Mouse (Mus musculus) frontal cortex, postnatal 10 days (tissue): ENCODE measurements around the gene Sult4a1.
"Not testable (repeated sequence)": the region's sequence is repeated elsewhere in the genome, so short reads cannot be mapped to it uniquely, and the experiment has no call there.

Experiments
- DNase-seq, 2 experiments: peaks; one replicate each; pipeline ENCODE4 v3.0.0; 2022; ENCODE audit warnings: low spot score in 2 of 2, mixed read lengths in 1 of 2

The Sult4a1 gene

DNA sequence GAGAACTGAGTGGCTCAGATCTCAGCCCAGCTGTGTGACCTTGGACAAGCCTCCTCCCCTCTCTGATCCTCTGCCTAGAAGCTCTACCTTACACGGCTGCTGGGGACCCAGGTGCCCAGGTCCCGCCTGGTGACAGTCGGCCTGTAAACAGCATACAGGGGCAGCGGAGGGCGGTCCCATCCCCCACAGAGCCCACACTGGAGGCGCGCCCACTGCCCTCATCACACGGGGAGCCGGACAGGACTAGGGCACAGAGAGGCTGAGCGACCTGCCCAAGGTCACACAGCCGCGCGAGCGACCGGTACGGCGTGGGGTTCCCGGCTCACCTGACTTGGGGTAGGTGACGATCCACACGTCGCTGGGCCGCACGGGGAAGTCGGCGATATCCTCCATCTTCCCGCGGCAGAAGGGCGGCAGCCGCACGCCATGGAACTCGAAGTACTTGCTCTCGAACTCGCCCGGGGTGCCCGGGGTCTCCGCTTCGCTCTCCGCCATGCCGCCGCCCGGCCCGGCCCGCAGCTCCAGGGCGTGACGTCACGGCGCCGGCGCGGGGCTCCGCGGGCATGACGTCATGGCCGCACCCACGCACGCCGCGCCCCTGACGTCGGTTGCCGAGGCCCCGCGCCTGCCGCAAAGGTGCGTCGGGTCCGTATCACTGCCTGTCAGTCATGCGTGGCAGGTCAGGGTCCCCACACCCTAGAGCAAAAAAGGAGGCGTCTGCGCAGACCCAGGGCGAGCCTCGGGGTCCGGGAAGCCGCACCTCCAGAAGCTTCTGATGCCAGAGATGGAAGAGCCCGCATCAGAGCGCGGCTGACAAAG is at the start of gene Sult4a1:
Gene Sult4a1 (minus strand): TSS at position 650 of the 819 bp plus-strand sequence.
- peak; percentile 40 to 61 for DNase-seq

DNA sequence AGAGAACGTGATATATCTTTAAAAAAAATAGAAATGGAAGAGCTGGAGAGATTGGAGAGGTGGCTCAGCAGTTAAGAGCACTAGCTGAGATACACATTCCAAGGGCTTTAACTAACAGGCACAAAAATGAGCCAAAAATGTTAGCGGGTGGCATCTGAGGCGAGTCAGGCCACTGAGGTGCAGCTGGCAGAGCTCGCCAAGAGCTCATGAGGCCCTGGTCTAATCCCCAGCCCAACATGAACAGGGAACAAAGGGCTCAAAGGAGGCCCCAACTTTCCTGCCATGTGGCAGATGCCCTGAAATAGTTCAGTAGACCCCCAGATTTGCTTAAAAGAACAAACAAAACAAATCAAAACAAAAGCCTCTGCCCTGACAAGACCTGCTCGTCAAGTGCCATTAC is 35.4 kb upstream of the Sult4a1 start:
- no peak for DNase-seq

DNA sequence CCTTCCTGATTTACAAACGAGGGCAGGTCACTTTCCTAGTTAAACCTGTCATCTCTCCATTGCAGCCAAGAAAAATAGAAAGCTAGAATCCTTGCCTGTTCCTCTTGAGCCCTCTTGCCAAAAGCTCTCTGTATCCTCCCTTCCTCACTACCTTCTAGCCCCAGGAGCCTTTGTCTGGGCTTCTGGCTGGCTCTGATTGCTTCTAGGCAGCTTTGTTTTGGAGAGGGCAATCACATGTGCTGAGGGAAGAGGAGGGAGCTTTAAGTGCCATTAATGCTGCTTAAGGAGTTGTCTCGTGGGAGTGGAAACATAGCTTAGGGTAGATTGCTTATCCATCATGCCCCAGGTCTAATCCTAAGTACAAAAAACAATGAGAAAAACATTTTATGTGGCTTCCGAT is 34.6 kb upstream of the Sult4a1 start:
- no peak for DNase-seq

DNA sequence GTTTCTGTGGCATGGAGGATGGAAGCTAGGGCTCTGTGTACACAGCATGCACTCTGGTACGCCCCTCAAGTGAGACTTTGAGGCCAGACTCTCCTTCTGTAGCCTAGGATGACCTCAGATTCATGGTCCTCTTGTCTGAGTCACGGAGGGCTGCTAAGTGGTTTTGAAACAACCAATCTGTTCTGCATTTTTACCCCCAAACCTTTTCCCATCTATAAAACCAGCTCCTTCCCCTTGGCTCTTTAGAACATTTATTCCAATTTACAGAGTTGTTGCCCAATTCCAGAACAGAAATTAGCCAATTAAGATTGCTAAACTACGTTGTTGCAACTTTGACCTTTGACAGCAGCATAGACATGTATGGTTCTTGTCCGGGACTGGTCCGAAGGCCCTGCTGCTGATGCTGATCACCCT is 34.0 kb upstream of the Sult4a1 start:
- no peak for DNase-seq

DNA sequence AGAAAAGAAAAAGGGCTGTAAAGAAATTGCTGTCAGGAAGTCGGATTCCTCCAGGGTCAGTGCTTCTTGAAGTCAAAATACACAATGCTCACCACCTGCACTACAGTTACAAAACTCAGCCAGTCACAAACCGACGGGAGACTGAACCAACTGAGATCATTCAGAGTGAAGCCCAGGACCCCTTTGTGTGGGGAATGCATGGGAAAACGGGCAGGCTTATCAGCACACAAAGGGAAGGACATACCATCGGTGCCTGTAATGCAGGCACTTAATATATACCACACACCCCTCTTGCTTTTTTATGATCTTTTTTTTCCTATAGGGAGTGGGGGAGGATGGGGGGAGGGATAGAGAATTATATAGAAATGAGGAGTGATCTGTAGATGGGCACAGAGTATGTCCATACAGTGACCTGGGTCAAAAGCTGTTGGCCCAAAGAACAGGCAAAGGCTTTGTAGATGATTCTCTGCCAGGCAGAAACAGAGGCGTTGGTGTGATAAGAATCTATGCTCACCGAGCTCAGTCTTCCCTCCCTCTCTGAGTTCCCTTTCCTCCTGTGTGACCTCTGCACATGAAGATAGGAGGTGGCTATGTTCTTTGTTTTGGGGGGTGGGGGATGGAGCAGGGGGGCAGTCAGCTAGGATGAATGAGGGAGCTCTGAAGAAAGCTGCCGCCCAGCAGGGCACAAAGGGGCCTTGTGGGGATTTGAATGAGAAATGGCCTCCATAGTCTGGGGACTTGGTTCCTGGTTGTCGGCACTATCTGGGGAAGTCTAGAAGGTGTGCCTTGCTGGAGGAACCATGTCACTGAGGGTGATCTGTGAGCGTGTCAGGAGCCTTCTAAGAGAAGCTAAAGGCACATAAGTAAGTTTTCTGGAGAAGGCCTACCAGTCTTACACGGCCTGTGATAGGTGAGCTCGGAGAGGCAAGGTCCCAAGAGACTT is 31.2 kb upstream of the Sult4a1 start:
- DNase-seq: no peak

DNA sequence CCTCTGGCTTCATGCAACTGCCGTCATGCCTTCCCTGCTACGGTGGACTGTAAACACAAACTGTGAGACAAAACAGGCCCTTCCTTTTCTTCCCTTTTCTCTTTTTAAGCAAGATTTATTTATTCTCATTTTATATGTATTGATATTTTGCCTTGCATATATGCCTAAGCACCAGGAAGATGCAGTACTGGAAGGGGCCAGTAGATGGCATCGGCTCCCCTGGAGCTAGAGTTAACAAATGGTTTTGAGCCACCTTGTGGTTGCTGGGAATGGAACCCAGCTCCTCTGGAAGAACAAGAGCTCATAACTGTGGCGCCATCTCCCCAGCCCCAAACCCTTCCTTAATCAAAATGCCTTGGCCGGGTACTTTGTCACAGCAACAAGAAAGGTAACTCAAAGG is 29.9 kb upstream of the Sult4a1 start:
- DNase-seq: no peak

DNA sequence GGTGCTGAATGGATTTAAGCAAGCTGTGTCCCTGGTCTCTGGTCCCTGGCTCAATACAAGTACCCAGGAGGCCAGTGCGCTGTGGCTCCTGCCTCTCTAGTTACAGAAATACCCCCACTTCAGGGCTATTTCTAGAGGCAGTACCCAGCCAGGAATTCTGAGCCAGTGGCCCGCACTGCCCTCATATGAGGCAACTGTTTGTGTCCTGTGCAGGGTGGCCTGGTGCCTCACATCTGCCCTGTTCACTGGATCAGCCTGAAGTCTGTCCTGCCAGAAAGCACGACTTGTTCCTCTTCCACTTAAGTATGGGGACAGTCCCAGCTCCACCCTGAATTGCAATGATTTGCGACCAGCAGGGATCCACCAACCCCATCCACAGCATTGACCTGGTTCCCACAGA is 27.9 kb upstream of the Sult4a1 start:
- no peak for DNase-seq

DNA sequence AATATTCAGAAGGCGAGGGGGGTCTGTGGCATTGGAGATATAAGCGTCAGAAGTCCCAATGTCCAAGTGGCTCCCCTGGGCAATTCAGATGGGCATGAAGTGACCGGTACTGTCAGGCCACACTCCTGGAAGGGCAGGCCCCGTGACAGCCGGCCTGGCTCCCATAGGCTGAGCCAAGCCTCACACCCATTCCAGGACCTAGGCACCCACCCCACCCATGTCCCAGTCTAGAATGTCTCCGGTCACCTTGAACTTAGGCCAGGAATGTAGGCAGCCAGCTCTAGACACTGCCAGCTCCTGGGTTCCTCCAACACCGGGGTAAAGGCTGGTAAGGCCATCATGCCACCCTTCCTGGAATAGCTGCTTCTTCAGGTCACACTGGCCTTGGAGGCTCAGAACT is 26.4 kb upstream of the Sult4a1 start:
- no peak for DNase-seq

DNA sequence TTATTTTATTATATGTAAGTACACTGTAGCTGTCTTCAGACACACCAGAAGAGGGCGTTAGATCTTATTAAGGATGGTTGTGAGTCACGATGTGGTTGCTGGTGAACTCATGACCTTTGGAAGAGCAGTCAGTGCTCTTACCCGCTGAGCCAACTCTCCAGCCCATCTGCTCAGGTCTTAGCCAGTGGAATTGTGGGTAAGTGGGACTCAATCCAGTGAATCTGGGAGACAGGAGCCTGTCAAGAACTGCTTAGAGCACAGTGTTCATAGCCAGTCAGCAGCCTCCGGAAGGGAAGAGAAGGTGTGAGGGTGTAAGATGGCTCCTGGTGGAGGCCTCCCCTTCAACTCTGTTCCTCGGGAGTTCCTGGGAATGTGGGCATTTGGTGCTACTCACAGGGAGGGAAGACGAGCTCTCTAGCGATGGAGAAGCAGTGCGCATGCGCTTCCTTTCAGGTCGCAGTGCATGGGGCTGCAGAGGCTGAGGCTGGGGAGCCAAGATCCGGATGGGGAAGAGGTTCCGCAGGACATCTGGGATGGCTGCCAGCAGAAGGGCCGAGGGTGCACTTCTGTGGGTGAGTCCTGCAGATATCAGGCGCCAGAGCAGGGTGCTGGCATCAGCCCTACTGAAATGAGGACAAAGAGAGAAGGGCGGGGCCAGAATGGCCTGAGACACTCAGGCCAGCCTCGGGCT is 25.7 kb upstream of the Sult4a1 start:
- no peak for DNase-seq

DNA sequence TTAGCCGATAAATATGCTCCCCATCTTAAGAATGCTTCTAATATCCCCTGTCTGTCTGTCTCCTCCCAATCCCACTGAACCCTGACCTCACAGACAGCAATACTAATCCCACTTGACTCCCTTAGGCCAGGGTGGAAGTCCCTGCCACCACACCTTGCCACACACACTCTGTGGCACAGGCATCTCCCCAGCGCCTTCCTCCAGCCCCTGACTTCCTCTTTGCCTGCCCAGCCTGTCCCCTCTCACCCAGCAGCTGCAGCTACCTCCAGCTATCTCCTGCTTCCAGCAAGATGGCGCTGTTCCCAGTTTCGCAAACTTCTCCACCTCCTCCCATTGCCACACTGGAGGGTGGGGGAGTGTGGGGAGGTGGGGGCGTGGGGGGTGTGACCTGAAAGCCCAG is 21.3 kb upstream of the Sult4a1 start:
- DNase-seq: no peak

DNA sequence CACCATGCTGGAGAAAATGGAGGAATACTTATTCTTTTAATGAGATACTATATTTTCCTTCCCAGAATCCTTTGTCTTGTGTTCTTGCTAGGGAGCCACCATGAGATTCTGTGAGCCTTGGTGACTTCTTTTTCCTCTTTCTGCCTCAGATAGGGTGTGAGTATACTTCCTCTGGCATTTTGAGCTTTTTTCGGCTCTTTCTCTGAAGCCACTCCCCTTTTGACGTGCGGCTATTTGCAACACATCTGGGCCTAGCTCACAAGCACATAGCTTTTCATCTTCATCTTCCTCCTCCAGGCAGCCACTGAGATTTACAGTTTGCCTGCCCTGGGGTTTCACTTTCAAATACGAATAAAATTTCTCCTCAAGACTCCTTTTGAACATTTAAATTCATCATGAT is 20.9 kb upstream of the Sult4a1 start:
- no peak for DNase-seq

DNA sequence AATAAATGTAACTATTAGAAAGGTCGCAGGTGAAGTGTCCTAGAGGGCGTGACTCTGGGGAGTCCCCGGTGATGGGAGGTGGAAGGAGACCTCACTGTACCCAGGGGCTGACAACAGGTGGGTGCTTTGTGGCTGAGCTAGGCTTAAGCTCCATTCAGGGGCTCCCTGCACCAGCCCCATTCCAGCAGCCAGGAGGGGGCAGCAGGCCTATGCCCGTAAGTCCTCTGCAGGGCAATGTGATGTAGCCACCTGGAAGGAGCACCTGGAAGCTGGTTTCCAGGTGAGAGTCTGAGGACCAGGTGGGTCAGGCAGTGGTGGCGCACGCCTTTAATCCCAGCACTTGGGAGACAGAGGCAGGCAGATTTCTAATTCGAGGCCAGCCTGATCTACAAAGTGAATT is 18.5 kb upstream of the Sult4a1 start:
- no peak for DNase-seq

DNA sequence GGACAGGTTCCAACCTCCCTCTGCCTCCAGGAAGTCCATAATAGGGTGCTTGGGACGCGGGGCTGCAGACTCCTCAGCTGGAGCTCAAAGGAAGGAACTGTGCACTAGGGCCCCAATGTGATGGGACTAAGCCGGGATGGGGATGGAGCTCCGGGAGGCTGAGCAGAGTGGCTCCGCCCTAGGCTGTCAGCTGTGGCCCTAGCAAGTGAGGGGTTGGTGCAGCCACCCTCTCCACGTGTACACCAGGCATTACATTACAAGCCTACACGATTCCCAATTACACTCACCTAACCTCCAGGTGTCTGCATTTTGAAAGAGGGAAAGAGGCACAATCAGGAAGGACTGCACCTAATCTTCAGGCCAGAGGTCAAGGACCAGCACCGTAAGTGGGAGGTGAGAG is 17.5 kb upstream of the Sult4a1 start, which contains the start of gene Pnpla5:
Gene Pnpla5 (minus strand): TSS at position 101 of the 400 bp plus-strand sequence.
- DNase-seq: no peak

DNA sequence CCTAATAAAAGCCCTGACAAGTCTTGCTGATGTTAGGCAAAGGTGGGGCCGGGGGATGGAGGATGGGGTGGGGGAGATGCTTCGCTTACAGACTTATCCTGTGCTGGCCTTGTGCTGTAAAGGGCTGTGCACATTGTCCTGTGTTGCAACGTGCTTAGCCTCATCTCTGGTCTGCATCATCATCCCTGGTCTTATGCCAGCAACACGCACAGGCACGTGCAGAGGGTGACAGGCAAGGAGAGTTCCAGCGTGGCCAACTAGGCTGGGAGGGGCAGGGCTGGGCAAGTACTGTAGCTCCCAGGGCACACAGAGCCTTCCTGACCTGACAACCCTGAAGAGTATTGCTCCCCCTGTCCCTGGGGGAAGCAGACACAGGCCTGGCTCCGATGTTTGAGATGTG is 15.5 kb upstream of the Sult4a1 start:
- no peak for DNase-seq

DNA sequence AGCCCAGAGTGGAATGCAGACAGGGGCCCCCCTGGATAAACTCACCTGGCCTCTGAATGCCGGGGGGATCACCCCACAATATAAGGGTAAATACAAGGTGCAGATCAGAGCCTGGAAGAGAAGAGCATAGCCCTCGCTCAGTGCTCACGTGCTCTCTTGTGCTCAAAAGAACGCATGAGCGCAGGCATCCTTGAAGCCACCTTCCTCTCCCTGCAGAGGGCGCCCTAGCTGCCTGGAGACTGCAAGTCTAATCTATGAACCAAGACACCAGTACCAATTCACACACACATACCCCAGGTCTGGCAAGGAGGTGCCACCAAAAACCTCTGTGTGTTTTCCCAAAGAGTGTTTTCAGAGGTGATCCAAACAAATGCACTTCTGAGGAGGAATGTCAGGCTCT is 15.1 kb upstream of the Sult4a1 start:
- no peak for DNase-seq

DNA sequence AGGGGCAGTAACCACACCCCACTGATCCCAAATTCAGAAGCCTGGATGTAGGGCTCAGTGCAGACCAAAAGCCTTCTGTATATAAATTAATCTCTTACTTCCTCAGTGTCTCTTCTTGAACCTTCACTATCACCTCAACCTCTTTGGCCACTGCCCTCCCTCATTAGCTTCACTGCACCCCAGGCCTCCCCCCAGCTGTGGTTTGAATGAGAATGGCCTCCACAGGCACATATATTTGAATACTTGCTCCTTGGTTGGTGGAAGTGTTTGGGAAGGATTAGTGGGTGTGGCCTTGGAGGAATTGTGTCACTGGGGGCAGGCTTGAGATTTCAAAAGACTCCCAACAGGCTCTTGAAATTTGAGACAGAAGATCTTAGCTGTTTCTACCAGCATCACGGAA is 10.9 kb upstream of the Sult4a1 start:
- DNase-seq: no peak

DNA sequence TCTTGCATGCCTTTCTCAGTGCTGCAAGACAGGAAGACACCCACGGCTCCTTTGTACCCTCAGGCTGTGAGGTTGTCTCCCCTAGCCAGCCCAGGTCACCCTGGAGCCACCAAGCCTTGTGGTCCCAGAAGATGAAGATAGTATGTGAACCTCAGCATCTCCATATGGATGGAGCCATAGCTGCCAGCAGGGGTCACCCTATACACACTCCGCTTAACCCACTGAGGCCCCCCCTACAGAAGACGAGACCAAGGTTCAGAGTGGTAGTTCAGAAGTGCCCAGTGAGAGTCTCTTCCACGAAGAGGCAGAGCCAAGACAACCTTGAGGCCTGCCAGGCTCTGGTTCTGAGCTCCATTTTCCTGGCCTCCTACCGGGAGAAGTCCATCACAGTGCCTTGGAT is 10.2 kb upstream of the Sult4a1 start:
- DNase-seq: no peak

DNA sequence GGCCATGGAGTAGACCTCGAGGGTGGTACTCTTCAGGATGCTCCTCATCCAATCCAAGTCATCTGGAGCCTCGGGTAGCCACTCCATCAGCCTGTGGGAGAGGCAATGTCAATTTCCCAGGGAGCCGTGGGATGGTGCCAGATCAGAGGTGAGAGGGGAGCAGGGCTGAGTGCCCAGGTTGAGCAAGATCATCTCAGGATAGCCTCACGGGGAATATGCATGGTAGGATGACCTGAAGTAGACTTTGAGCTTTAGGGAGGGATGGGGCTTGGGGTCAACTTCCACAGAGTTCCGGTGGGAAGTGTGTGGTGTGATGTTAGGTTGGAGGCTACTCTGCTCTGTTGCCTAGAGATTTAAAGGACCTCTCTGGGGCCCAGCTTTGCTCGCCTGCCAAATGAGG is 8.3 kb upstream of the Sult4a1 start:
- DNase-seq: no peak

DNA sequence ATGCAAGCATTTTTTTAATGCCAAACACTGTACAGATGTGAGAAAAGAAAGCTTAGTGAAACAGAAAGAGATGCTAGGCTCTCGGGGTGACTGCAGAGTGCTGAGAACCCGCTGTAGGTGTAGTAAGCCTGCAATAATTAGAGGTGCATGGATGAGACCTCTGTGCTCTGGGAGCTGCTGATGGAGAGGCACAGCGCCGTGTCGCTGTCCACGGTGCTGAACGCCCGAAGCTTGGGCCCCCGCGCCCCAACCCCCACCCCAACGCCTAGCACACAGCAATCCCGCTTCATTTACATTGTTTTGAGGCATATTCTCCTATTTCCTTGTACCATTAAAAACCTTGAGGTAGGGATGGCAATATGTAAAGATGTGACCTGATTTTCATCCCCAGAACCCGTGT is 3.3 kb upstream of the Sult4a1 start:
- no peak for DNase-seq

DNA sequence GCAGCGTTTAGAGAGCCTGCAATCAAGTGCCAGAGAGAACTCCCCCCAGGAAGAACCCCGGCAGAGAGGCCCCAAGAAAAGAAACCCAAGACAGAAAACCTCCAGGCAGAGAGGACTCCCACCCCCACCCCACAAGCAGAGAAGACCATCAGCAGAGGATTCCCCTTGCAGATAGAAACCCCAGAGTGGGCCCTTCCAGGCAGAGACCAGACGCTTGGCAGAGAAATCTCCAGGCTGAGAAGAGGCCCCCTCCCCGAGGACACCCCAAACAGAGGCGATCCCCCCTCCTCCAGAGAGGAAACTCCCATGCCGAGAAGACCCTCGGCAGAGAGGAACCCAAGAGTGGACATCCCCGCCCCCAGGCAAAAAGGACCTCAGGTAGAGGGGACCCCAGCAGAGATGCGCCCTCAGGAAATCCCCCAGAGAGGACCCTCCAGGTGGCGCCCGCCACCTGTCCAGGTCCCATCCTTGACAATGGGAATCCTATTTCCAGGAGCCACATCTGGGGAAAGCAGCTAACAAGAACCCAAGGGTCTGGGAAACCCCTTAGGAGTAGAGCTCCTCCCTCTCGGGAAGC is 458 bp upstream of the Sult4a1 start:
- DNase-seq: no peak

DNA sequence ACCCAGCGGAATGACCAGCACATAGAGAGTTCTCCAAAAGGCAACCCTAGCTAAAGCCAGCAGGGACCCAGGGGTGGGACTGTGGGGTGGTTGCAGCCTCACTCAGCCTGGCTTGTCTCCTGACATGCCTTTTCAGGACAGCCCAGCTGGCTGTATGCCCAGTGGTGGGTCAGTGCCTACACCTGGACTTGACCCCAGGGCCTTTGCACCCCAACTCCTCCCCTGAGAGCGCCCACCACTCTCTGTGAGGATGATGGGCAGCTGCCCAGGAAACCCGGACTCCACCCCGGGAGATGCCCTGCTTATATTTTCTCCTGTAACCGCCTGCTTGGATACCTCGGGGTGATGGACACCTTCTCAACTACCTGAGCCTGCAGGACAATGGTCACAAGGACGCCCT is 928 bp downstream of the Sult4a1 start:
- DNase-seq: peak in 1 of 2 experiments; percentile 31

DNA sequence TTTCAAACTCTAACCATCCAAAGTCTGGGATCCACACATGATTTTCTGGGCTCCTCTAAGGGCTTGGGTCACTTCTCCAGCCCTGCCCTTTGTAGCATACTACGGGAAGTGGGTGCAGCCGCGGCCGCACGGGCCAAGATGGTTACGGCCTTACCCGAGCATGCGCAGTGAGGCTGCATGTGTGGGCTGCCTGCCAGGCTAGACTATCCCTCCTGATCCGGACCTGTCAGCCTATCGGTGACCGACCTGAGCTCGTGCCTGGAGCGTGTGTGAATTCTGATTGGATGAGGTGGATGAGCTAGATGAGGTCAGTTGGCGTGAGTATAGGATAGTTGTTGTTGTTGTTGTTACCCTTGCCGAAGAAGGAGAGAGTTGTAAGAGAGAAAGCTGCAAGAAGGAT is 8.0 kb downstream of the Sult4a1 start:
- DNase-seq: not testable (repeated sequence)
